Mouse (Mus musculus) myocyte (in vitro differentiated cells): ENCODE results near the gene Hspa8. TPM values are rescaled to one million over a fixed set of nuclear protein-coding genes. Genes with fewer than 3 reads are reported as not detected.

Source experiments
- H3K27me3 ChIP-seq: one replicate; pipeline ENCODE4 v1.6.1; 2011; ENCODE audit not compliant: control insufficient read depth, insufficient read depth, insufficient read length
- H3K36me3 ChIP-seq: one replicate; pipeline ENCODE4 v1.6.1; 2011; ENCODE audit not compliant: control insufficient read depth, insufficient read depth
- H3K4me2 ChIP-seq: one replicate; pipeline ENCODE4 v1.6.1; 2011; ENCODE audit warnings: low read depth, control low read depth
- H3K4me3 ChIP-seq: one replicate; pipeline ENCODE4 v1.5.1; 2011; ENCODE audit warnings: mild to moderate bottlenecking, control low read depth, moderate library complexity
- H3K79me2 ChIP-seq: one replicate; pipeline ENCODE4 v1.6.1; 2011; ENCODE audit not compliant: control insufficient read depth, insufficient read depth
- H3ac ChIP-seq: one replicate; pipeline ENCODE4 v1.6.1; 2011; ENCODE audit not compliant: control insufficient read depth, insufficient read length
- CEBPB ChIP-seq: IDR thresholded peaks from 2 replicates; pipeline ENCODE4 v1.6.1; 2011; ENCODE audit warnings: mild to moderate bottlenecking, moderate library complexity; ENCODE audit not compliant: poor library complexity, insufficient read depth, severe bottlenecking
- E2F4 ChIP-seq: IDR thresholded peaks from one replicate; pipeline ENCODE4 v1.6.1; 2011; ENCODE audit warnings: mild to moderate bottlenecking, control low read depth, moderate library complexity; ENCODE audit not compliant: insufficient read depth
- MAX ChIP-seq: IDR thresholded peaks from one replicate; pipeline ENCODE4 v1.6.1; 2011; ENCODE audit warnings: low read depth, mild to moderate bottlenecking, control low read depth
- MYOD1 ChIP-seq, 3 experiments: IDR thresholded peaks; one replicate each; pipeline ENCODE4 v1.6.1; 2011; ENCODE audit warnings: control low read depth in 2 of 3, low read depth in 2 of 3, mild to moderate bottlenecking in 2 of 3, moderate library complexity in 1 of 3; ENCODE audit not compliant: insufficient read length in 2 of 3, control insufficient read depth in 1 of 3
- MYOG ChIP-seq, 3 experiments: IDR thresholded peaks; one replicate each; pipeline ENCODE4 v1.6.1; 2011; ENCODE audit warnings: control low read depth in 2 of 3, low read depth in 2 of 3, mild to moderate bottlenecking in 2 of 3; ENCODE audit not compliant: insufficient read length in 2 of 3, control insufficient read depth in 1 of 3, insufficient read depth in 1 of 3
- POLR2A ChIP-seq: IDR thresholded peaks from one replicate; pipeline ENCODE4 v1.6.1; 2011; ENCODE audit warnings: low read depth, mild to moderate bottlenecking, control low read depth, moderate library complexity; ENCODE audit not compliant: insufficient read length
- POLR2AphosphoS2 ChIP-seq: IDR thresholded peaks from one replicate; pipeline ENCODE4 v1.6.1; 2011; ENCODE audit warnings: low read depth, control low read depth; ENCODE audit not compliant: insufficient read length
- REST ChIP-seq: IDR thresholded peaks from one replicate; pipeline ENCODE4 v1.6.1; 2011; ENCODE audit warnings: mild to moderate bottlenecking, control low read depth, moderate library complexity; ENCODE audit not compliant: insufficient read depth, insufficient read length
- SRF ChIP-seq: IDR thresholded peaks from one replicate; pipeline ENCODE4 v1.6.1; 2011; ENCODE audit warnings: low read depth; ENCODE audit not compliant: control insufficient read depth, insufficient read length
- TCF12 ChIP-seq: IDR thresholded peaks from one replicate; pipeline ENCODE4 v1.6.1; 2011; ENCODE audit warnings: mild to moderate bottlenecking, control low read depth; ENCODE audit not compliant: poor library complexity, insufficient read depth, severe bottlenecking
- TCF3 ChIP-seq: IDR thresholded peaks from one replicate; pipeline ENCODE4 v1.6.1; 2011; ENCODE audit warnings: low read depth, control low read depth; ENCODE audit not compliant: insufficient read length
- USF1 ChIP-seq: IDR thresholded peaks from one replicate; pipeline ENCODE4 v1.6.1; 2011; ENCODE audit warnings: low read depth, mild to moderate bottlenecking, control low read depth, moderate library complexity
- polyA plus RNA-seq: library from polyadenylated mRNA; unstranded; fragments of >200 nt; fragmentation: generic; extraction: Trizol; gene quantifications from one replicate; pipeline ENCODE4 v1.2.1, GENCODE M21; 2012; ENCODE audit warnings: missing spikeins

The Hspa8 gene
- polyA plus RNA-seq, 1 experiment: 797 TPM

GRCm38 (mm10) chr9:40780111-40780510 is 20.7 kb upstream of the Hspa8 start:
- Histone ChIP-seq H3K27me3 (no peaks in the 10 kb centered on the region), H3K4me2 (no peak overlapping the region), H3ac (no peak overlapping the region), H3K79me2 (no peaks in the 10 kb centered on the region), H3K36me3 (no peaks in the 10 kb centered on the region), H3K4me3 (no peak overlapping the region)
- TF ChIP-seq CEBPB (no peak), MYOD1 (IDR thresholded peaks at IDR 0.05; ENCODE audit: control insufficient read depth in 1 of 3, insufficient read length in 2 of 3, low read depth in 2 of 3) (no peak), E2F4 (no peak), TCF12 (no peak)

GRCm38 (mm10) chr9:40780892-40781725 is 19.7 kb upstream of the Hspa8 start:
- no peaks in the 10 kb centered on the region for H3K79me2 ChIP-seq
- no peak overlapping the region for H3K4me3 ChIP-seq
- H3ac ChIP-seq: no peak overlapping the region
- no peak overlapping the region for H3K4me2 ChIP-seq
- H3K36me3 ChIP-seq: no peaks in the 10 kb centered on the region
- H3K27me3 ChIP-seq: no peaks in the 10 kb centered on the region
- TF ChIP-seq POLR2A (no peak), POLR2AphosphoS2 (no peak), REST (no peak), MAX (no peak), E2F4 (no peak)

GRCm38 (mm10) chr9:40781726-40782581 is 18.8 kb upstream of the Hspa8 start:
- Histone ChIP-seq H3ac (no peak overlapping the region), H3K79me2 (no peaks in the 10 kb centered on the region), H3K36me3 (no peaks in the 10 kb centered on the region), H3K27me3 (no peaks in the 10 kb centered on the region), H3K4me3 (no peak overlapping the region), H3K4me2 (no peak overlapping the region)
- no peak for TF ChIP-seq POLR2AphosphoS2
- no peak for TF ChIP-seq MYOD1 (IDR thresholded peaks at IDR 0.05; ENCODE audit: control insufficient read depth in 1 of 3, insufficient read length in 2 of 3, low read depth in 2 of 3)
- TF ChIP-seq MAX: no peak
- TF ChIP-seq TCF12: no peak
- no peak for TF ChIP-seq MYOG (IDR thresholded peaks at IDR 0.05; ENCODE audit: control insufficient read depth in 1 of 3, insufficient read depth in 1 of 3, insufficient read length in 2 of 3, low read depth in 2 of 3)
- TF ChIP-seq SRF: no peak
- no peak for TF ChIP-seq E2F4
- TF ChIP-seq CEBPB: no peak
- TF ChIP-seq POLR2A: no peak
- TF ChIP-seq TCF3: no peak
- no peak for TF ChIP-seq REST
- TF ChIP-seq USF1: no peak

GRCm38 (mm10) chr9:40783641-40784373 is 17.0 kb upstream of the Hspa8 start:
- no peak overlapping the region for H3ac ChIP-seq
- H3K36me3 ChIP-seq: no peaks in the 10 kb centered on the region
- TF ChIP-seq REST: no peak
- TF ChIP-seq MYOD1 (IDR thresholded peaks at IDR 0.05; ENCODE audit: control insufficient read depth in 1 of 3, insufficient read length in 2 of 3, low read depth in 2 of 3): no peak
- TF ChIP-seq MAX: no peak
- no peak for TF ChIP-seq USF1
- no peak for TF ChIP-seq E2F4
- no peak overlapping the region for H3K4me3 ChIP-seq
- H3K4me2 ChIP-seq: no peak overlapping the region
- no peaks in the 10 kb centered on the region for H3K79me2 ChIP-seq
- H3K27me3 ChIP-seq: no peaks in the 10 kb centered on the region
